Comparison of ENCODE assay signal across 25 mouse cellular contexts in the genomic region with DNA sequence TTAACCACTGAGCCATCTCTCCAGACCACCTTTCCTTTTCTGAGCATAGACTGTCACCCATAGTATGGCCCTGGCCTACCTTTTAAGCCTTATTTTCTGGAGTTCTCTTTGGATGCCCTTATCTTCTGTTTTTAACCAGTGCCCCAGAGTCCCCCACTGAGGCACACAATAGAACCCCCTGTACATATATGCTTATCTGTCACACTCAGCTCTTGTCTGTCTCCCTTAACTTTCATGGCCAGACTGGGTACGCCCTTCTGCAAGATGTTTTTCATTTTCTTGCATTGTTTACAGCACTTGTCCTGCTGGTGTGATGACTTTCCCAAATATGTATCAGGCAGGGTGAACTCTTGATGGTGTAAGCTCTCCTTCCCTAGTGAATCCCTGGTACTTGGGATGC.
DNase-seq lines count a peak whose midpoint lies in the region; ATAC-seq and TF ChIP-seq lines count a peak whose summit lies in the region.
"Had no signal": no experiment of that assay in that cellular context is flagged by ENCODE, and none has a peak within 500 bp of the region (broad histone marks: within the 10 kb centered on the region; RNA-seq: fewer than 3 reads in every experiment).

No protein-coding gene starts in this region.

- no peaks in the 10 kb centered on the region for H3K9me3 ChIP-seq in forebrain, embryonic 10.5 days
- no peaks in the 10 kb centered on the region for H3K9me3 ChIP-seq in forebrain, embryonic 15.5 days
- H3K9me3 ChIP-seq in stomach, embryonic 15.5 days = no peaks in the 10 kb centered on the region
- no peaks in the 10 kb centered on the region for H3K9me3 ChIP-seq in stomach, postnatal 0 days (ENCODE audit: control insufficient read depth, low read length)
- H3K9me3 ChIP-seq in liver, postnatal 0 days (ENCODE audit: low read length) = no peaks in the 10 kb centered on the region
- no peaks in the 10 kb centered on the region for H3K9me3 ChIP-seq in midbrain, embryonic 11.5 days (ENCODE audit: control insufficient read depth, low read length)
- H3K9me3 ChIP-seq: heart, embryonic 15.5 days; hindbrain, embryonic 13.5 days; limb, embryonic 13.5 days; lung, embryonic 15.5 days; neural tube, embryonic 13.5 days had no signal

- H3K4me2 ChIP-seq in forebrain, embryonic 15.5 days (replicated peaks) = no peak overlapping the region
- no peak overlapping the region for H3K4me2 ChIP-seq in stomach, embryonic 15.5 days
- no peak overlapping the region for H3K4me2 ChIP-seq in stomach, postnatal 0 days (replicated peaks; ENCODE audit: low read depth)
- H3K4me2 ChIP-seq in liver, postnatal 0 days (ENCODE audit: low read depth, low read length) = no peak overlapping the region
- H3K4me2 ChIP-seq in midbrain, embryonic 11.5 days = no peak overlapping the region
- H3K4me2 ChIP-seq: heart, embryonic 15.5 days; hindbrain, embryonic 13.5 days; limb, embryonic 13.5 days; lung, embryonic 15.5 days; neural tube, embryonic 13.5 days had no signal

- DNase-seq in forebrain, embryonic 10.5 days (ENCODE audit: extremely low spot score, low spot score) = no peak
- DNase-seq in stomach, postnatal 0 days (ENCODE audit: low spot score) = no peak
- DNase-seq in liver, postnatal 0 days = no peak
- no peak for DNase-seq in right cerebral cortex, postnatal 10 days (ENCODE audit: low spot score in 2 of 2)
- no peak for DNase-seq in midbrain, embryonic 11.5 days (ENCODE audit: low spot score, missing footprints)
- DNase-seq: adrenal gland, adult 8-10 months; cerebellum, adult 8-10 months; forebrain, postnatal 0 days; gastrocnemius, postnatal 25 days; heart, postnatal 36 days; kidney, adult 18-20 months; kidney, postnatal 4 days; lung, postnatal 36 days; right cerebral cortex, adult 18-20 months had no signal

- no peaks in the 10 kb centered on the region for H3K4me1 ChIP-seq in forebrain, embryonic 10.5 days
- H3K4me1 ChIP-seq in forebrain, embryonic 15.5 days = no peaks in the 10 kb centered on the region
- H3K4me1 ChIP-seq in stomach, embryonic 15.5 days = no peaks in the 10 kb centered on the region
- H3K4me1 ChIP-seq in stomach, postnatal 0 days (replicated peaks; ENCODE audit: control insufficient read depth, insufficient read depth) = no peaks in the 10 kb centered on the region
- no peaks in the 10 kb centered on the region for H3K4me1 ChIP-seq in liver, postnatal 0 days (ENCODE audit: insufficient read depth)
- no peaks in the 10 kb centered on the region for H3K4me1 ChIP-seq in midbrain, embryonic 11.5 days (ENCODE audit: control insufficient read depth, insufficient read depth, low read length)
- H3K4me1 ChIP-seq: heart, embryonic 15.5 days; hindbrain, embryonic 13.5 days; limb, embryonic 13.5 days; lung, embryonic 15.5 days; neural tube, embryonic 13.5 days had no signal

- WGBS in forebrain, embryonic 10.5 days = 82% methylated on average over 1 of the region's 1 CpGs
- WGBS in forebrain, embryonic 15.5 days = 91% methylated on average over 1 of the region's 1 CpGs
- 72% methylated on average over 1 of the region's 1 CpGs for WGBS in stomach, embryonic 15.5 days
- 89% methylated on average over 1 of the region's 1 CpGs for WGBS in stomach, postnatal 0 days
- WGBS in liver, postnatal 0 days (ENCODE audit: insufficient replicate concordance) = 44% methylated on average over 1 of the region's 1 CpGs
- 88% methylated on average over 1 of the region's 1 CpGs for WGBS in midbrain, embryonic 11.5 days

- no peak for ATAC-seq in forebrain, embryonic 15.5 days (replicated peaks)
- peak; percentile 43; the same call in 1 of the 2 replicates for ATAC-seq in stomach, embryonic 15.5 days (ENCODE audit: insufficient read depth, low FRiP score, low read depth)
- ATAC-seq in stomach, postnatal 0 days (ENCODE audit: low FRiP score, low TSS enrichment) = no peak
- ATAC-seq in liver, postnatal 0 days = peak; percentile 77
- ATAC-seq in midbrain, embryonic 11.5 days (ENCODE audit: low FRiP score) = no peak
- ATAC-seq: activated CD4-positive, CD25-positive, alpha-beta regulatory T cell, adult 4 months; forebrain, postnatal 0 days; inflammation-experienced regulatory T-cells, adult 6 months; midbrain, embryonic 16.5 days had no signal

- no peaks in the 10 kb centered on the region for H3K27me3 ChIP-seq in forebrain, embryonic 10.5 days (ENCODE audit: poor library complexity, severe bottlenecking)
- H3K27me3 ChIP-seq in forebrain, embryonic 15.5 days = no peaks in the 10 kb centered on the region
- H3K27me3 ChIP-seq in stomach, embryonic 15.5 days (replicated peaks) = no peaks in the 10 kb centered on the region
- no peaks in the 10 kb centered on the region for H3K27me3 ChIP-seq in stomach, postnatal 0 days (ENCODE audit: control insufficient read depth, insufficient read depth, low read length)
- no peaks in the 10 kb centered on the region for H3K27me3 ChIP-seq in liver, postnatal 0 days (ENCODE audit: insufficient read depth, low read length)
- H3K27me3 ChIP-seq in midbrain, embryonic 11.5 days (ENCODE audit: control insufficient read depth, insufficient read depth, low read length) = no peaks in the 10 kb centered on the region
- H3K27me3 ChIP-seq: heart, embryonic 15.5 days; hindbrain, embryonic 13.5 days; limb, embryonic 13.5 days; lung, embryonic 15.5 days; neural tube, embryonic 13.5 days had no signal

- TF ChIP-seq CTCF in stomach, postnatal 0 days (IDR thresholded peaks at IDR 0.05; ENCODE audit: low read depth) = no peak
- TF ChIP-seq CTCF in liver, postnatal 0 days (IDR thresholded peaks at IDR 0.05; ENCODE audit: low read depth) = no peak

- H3K36me3 ChIP-seq in forebrain, embryonic 10.5 days (replicated peaks) = no peaks in the 10 kb centered on the region
- H3K36me3 ChIP-seq in forebrain, embryonic 15.5 days = no peaks in the 10 kb centered on the region
- H3K36me3 ChIP-seq in stomach, embryonic 15.5 days = no peaks in the 10 kb centered on the region
- no peaks in the 10 kb centered on the region for H3K36me3 ChIP-seq in stomach, postnatal 0 days (ENCODE audit: control insufficient read depth, insufficient read depth, low read length)
- no peaks in the 10 kb centered on the region for H3K36me3 ChIP-seq in liver, postnatal 0 days (replicated peaks; ENCODE audit: insufficient read depth, low read length)
- H3K36me3 ChIP-seq in midbrain, embryonic 11.5 days (ENCODE audit: control insufficient read depth, insufficient read depth, low read length) = no peaks in the 10 kb centered on the region
- H3K36me3 ChIP-seq: heart, embryonic 15.5 days; hindbrain, embryonic 13.5 days; limb, embryonic 13.5 days; lung, embryonic 15.5 days; neural tube, embryonic 13.5 days had no signal

- no peak overlapping the region for H3K9ac ChIP-seq in forebrain, embryonic 15.5 days (replicated peaks)
- no peak overlapping the region for H3K9ac ChIP-seq in stomach, embryonic 15.5 days
- H3K9ac ChIP-seq in stomach, postnatal 0 days (ENCODE audit: low read length) = no peak overlapping the region
- H3K9ac ChIP-seq in liver, postnatal 0 days (replicated peaks) = no peak overlapping the region
- H3K9ac ChIP-seq in midbrain, embryonic 11.5 days (ENCODE audit: low read length) = no peak overlapping the region
- H3K9ac ChIP-seq: forebrain, postnatal 0 days; heart, embryonic 15.5 days; hindbrain, embryonic 13.5 days; limb, embryonic 13.5 days; lung, embryonic 15.5 days; neural tube, embryonic 13.5 days had no signal

- no peak overlapping the region for H3K4me3 ChIP-seq in forebrain, embryonic 10.5 days
- H3K4me3 ChIP-seq in forebrain, embryonic 15.5 days = no peak overlapping the region
- H3K4me3 ChIP-seq in stomach, embryonic 15.5 days (replicated peaks) = no peak overlapping the region
- H3K4me3 ChIP-seq in stomach, postnatal 0 days (ENCODE audit: low read depth, low read length) = no peak overlapping the region
- H3K4me3 ChIP-seq in liver, postnatal 0 days (ENCODE audit: low read depth, low read length) = no peak overlapping the region
- H3K4me3 ChIP-seq in midbrain, embryonic 11.5 days (ENCODE audit: low read depth, low read length) = no peak overlapping the region
- H3K4me3 ChIP-seq: heart, embryonic 15.5 days; hindbrain, embryonic 13.5 days; limb, embryonic 13.5 days; lung, embryonic 15.5 days; myocyte; neural tube, embryonic 13.5 days had no signal

- H3K27ac ChIP-seq in forebrain, embryonic 10.5 days = 0 out of 2 replicates have a peak overlapping the region, but pooled peaks have one; percentile 11
- no peak overlapping the region for H3K27ac ChIP-seq in forebrain, embryonic 15.5 days (replicated peaks)
- H3K27ac ChIP-seq in stomach, embryonic 15.5 days = no peak overlapping the region
- no peak overlapping the region for H3K27ac ChIP-seq in stomach, postnatal 0 days (replicated peaks)
- H3K27ac ChIP-seq in liver, postnatal 0 days (ENCODE audit: low read depth) = no peak overlapping the region
- H3K27ac ChIP-seq in midbrain, embryonic 11.5 days (ENCODE audit: low read depth, low read length) = no peak overlapping the region
- H3K27ac ChIP-seq: heart, embryonic 15.5 days; hindbrain, embryonic 13.5 days; limb, embryonic 13.5 days; lung, embryonic 15.5 days; neural tube, embryonic 13.5 days had no signal

- TF ChIP-seq EP300 in stomach, postnatal 0 days (optimal IDR thresholded peaks at IDR 0.05) = no peak
- TF ChIP-seq EP300 in liver, postnatal 0 days (IDR thresholded peaks at IDR 0.05; ENCODE audit: low read depth) = peak; percentile 69

Comparison
In these comparisons a context has a peak if more than half of its experiments do, and no peak if none do; other contexts are left out.
1. ATAC-seq: peak in stomach, embryonic 15.5 days (single experiment) and liver, postnatal 0 days (single experiment); none in forebrain, embryonic 15.5 days (single experiment), stomach, postnatal 0 days (single experiment) and midbrain, embryonic 11.5 days (single experiment).